Mouse (Mus musculus) heart, adult 9 months (tissue): ENCODE data around the gene Cad.

Experiments
- DNase-seq, 2 experiments: peaks; one replicate each; pipeline ENCODE4 v3.0.0; 2022; ENCODE audit warnings: low spot score in 2 of 2

Gene Cad

DNA sequence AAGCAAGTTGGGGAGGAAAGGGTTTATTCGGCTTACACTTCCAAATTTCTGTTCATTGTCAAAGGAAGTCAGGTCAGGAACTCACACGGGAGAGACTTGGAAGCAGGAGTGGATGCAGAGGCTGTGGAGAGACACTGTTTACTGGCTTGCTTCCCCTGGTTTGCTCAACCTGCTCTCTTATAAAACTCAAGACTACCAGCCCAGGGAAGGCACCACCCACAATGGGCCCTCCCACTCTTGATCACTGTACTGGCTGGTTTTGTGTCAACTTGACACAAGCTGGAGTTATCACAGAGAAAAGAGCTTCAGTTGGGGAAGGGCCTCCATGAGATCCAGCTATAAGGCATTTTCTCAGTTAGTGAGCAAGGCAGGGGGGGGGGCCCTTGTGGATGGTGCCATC, 16.5 kb downstream of the Cad start:
- no peak for DNase-seq

- no peak for DNase-seq
Observed at GRCm38 (mm10) chr5:31071821-31072220, 17.2 kb downstream of the Cad start.

DNA sequence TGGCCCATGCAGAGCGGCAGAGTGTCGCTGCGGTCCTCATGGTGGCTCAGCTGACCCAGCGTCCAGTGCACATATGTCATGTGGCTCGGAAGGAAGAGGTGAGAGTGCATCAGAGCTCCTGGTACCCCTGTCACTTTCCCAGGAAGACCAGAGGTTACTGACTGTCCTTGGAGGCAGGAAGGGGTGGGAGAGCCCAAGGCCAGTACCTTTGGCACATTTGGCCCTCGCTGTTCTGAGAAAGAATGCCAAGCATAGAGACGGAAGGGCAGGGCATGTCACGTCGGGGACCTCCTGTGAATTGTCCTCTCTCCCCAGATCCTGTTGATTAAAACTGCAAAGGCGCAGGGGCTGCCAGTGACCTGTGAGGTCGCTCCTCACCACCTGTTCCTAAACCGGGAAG, 18.6 kb downstream of the Cad start:
- DNase-seq, result no peak

- DNase-seq, result no peak
Observed at GRCm38 (mm10) chr5:31076346-31076745, 21.8 kb downstream of the Cad start.

DNA sequence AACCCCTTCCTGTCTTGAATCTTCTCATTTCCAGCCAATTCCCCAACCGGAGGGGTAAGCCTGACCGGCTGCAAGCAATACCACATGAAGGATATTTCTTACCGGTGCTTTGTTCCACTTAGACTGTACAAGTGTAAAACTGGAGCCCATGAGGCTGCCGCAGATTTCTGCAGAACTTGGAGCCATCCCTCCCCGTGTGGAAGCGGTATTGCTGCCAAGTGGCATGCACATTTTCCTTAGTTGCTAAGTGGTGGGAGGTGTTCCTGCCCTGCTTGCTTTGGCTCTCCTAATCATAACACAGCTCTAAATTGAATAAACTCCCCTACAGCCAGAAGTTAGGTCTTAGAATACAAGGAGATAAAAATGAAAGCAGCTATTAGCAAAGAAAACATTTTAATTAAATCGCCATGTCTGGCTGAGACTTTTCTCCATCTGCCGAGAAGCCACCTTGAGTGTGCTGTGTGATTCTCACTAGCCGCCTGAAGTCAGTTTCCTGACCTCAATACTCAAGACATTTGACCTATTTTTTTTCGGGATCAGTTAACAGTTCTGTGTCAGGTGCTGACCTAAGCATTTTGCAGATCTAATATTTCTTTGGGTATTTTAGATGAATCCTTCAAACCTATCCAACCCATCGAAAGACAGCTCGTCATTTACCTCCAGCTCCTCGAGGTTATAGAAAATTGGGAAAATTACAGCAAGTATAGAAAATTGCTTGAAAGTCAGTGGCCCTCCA, 25.6 kb downstream of the Cad start:
- no peak for DNase-seq

- no peak for DNase-seq
Observed at GRCm38 (mm10) chr5:31080795-31081164, 26.2 kb downstream of the Cad start.

DNA sequence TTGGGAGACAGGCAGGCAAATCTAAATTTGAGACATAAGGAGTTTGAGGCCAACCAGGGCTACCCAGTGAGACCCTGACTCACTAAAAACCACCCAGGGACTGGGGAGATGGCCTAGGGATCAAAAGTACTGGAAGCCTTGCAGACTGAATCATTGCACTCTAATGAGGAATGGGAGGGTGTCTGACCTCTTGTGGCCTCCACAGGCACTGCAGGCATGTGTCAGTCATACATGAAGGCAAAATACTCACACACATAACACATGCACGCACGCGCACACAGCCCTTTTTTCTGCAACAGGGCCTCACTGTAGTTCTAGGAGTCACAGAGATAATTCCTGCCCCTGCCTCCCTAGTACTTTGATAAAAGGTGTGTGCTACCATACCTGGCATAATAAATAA, 26.8 kb downstream of the Cad start:
- no peak for DNase-seq

DNA sequence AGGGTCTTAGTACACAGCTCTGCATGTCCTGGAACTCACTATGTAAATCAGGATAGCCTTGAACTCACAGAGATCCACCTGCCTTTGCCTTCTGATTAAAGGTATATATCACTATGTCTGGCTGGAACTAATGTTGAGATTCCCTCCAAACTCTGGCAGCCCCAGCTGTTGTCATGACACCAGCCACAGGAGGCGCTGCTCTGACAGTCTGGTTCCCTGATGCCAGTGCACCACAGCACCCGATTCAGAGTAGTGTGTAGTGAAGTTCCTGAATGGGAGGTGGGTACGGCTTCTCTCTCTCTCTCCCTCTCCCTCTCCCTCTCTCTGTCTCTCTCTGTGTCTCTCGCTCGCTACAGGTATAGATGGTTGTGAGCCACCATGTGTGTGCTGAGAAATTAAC, 27.8 kb downstream of the Cad start:
- peak in 1 of 2 experiments; percentile 41 for DNase-seq

GRCm38 (mm10) chr5:31082935-31083625, 28.5 kb downstream of the Cad start:
- peak; percentile 58 to 62 for DNase-seq

GRCm38 (mm10) chr5:31083949-31084348, 29.4 kb downstream of the Cad start:
- DNase-seq, result no peak

- no peak for DNase-seq
Observed at GRCm38 (mm10) chr5:31086606-31087005, 32.0 kb downstream of the Cad start.

GRCm38 (mm10) chr5:31087131-31087530, 32.6 kb downstream of the Cad start:
- DNase-seq, result no peak

DNA sequence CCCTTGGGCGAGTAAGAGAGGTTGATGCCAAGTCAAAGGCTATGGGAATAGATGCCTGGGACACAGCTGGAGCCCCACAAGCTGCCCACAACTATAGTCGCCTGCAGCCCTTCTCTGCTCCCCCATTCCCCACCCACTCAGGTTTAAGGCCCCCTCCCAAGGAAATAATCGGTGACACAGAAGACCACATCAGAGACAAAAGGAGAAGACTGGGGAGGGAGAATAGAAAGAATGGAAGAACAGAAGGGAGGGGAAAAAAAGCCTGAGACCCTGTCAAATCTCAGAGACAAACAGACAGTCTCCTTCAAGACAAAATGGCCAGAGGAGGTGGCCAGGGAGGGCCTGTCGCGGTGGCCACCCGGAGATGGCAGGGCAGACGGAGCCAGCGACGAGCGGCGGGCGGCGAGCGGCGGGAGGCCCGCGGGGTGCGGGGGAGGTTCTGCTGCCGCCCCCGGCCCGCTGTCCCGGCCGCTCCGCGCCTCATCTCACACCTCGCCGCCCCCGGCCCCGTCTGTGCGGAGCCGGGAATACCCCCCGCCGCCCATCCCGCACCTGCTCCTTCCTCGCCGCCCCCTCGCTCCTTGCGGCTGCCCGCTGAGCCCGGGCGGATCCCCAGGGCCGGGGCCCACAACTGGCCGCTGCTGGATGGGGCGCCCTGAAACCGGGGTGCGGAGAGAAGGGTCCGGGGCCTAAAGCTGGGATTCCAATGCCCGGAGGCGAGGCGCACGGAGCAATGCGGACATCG, 37.8 kb downstream of the Cad start:
- no peak for DNase-seq

DNA sequence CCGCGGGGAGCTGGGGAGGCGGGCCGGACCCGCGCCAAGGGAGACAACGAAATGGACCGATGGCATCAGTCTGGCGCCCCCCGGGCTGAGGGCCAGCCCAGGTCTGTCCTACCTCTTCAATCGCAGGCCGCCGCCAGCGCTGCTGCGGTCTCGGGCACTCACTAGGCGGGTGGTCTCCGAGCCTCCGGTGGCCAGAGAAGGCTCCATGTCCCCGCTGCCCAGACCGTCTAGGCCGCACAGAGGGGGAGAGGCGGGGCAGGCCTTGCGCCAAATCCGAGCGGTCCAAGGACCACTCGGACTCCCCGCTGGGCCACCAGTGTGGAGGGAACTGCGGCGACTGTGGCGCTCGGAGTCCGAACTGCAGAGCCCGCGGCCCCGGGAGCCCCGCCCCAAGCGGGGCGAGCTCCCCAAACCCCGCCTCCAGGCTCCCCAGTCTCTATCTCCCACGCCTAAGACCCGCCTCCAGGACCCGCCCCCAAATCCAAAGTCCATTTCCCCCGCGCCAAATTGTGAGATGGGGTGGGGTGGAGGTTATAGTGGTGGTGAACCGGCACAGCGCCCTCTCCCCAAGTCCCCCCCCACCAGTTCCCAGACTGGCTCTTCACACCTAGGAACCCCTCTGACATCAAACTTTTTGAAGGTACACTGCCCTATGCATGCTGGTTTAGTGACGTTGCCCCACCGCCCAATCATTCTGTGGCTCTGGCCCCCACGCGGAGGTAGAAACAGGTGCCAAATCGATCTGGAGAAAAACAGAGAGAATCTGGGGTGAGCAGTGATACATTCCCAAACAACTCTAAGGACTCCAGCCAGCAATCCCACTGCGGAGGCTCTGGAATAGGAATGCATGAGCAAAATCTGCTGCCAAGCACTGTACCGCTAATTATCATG, 38.8 kb downstream of the Cad start:
- DNase-seq, result no peak

- no peak for DNase-seq
Observed at GRCm38 (mm10) chr5:31094100-31094798, 39.7 kb downstream of the Cad start.

DNA sequence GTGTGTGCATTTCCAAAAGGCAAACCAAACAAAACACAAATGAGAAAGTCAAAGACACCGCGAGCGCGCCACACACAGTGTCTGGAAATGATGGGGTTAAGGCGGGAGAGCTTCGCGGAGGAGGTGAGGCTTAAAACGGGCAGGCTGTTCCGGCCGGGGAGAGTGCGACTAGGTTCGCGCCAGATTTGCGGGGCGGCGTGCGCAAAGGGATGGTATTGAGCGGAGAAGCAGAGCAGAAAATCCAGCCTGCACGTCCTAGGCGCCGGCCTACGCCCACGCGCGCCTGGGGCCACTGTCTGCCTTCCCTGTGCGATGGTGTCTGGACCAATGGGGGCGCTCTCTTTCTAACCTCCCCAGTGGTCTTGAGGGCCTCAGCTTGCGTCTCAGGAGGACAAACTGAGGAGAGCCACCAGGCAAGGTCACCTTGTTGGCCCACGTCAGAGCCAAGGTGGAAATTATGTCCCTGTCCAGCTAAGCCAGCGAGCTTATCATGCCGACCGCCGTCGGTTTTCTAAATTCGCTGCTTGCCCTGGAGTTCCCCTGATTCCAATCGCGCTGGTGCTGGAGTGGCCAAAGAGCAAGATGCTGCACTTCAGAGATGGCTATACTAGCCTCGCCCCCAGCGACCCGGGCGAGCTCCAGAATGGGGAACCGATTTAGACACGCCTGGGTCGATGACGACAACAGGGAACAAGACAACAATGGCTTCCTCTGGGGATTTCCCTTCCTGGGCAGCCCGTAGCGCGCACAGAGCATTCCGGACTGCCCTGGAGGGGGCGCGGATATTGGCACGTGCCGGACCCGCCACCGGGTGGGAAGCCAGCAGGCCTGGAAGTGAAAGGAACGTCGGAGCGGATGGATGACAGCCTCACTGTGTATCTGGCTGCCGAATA, 40.5 kb downstream of the Cad start:
- peak; percentile 72 to 75 for DNase-seq

DNA sequence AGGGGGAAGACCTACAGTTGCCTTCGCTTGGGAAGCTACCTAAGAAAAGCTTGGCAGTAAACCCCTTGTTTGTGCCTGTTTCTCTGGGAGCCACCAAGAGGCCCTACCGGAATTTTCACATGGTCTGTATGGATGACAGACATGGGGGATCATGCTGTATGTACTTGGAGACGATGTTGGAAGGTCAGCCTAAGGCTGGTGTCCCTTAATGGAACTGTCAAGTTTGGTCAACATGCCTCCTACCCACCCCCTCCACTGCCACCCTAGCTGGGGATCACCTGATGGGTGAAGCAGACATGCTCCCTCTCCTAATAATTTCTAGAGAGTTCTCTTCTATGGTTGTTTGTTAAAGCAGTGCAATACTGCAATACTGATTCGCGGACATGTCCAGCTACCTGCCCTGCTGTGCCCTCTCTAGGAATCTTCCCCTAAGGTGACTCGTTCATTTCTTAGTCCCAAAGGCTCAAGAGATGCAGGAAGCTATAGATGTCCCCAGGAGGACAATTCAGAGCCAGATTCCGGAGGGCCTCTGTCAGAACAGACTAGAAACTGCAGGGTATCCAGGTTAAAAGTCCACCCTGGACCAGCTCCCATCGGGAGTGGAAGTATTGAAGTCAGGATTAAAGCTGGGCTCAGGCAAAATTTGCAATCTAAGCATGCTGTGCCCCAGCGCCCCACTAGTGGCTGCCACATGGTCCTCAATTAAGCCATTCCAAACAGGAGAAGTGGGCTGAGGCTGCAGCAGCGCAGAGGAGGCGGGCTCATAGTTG, 41.3 kb downstream of the Cad start:
- DNase-seq, result no peak

DNA sequence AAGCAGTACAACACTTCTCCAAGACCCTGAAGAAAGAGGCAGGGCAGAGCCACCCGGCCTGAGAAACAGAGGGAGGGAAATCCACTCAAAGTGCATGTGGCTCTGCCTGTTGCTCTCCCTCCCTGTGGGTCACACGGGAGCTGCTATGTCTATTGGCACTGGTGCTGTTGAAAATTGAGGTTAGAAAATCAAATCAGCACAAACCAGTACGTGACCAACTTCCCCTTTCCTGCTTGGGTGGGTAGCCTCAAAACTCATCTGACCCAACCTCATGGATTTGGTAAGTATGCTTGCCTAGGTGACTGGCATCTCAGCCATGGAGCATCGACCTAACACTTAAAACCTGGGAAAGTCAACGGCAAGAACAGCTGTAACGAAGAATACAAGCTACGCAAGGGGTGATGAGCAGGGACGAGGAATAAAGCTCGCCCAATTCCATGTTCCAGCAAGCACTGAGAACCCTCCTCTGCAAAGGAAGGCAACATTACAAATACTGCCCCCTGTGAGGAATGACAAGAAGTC, 51.3 kb downstream of the Cad start, which contains the start of gene Dnajc5g:
TSS of gene Dnajc5g (plus strand) at position 472 of the 522 bp plus-strand sequence.
- DNase-seq, result no peak

- DNase-seq, result no peak
Observed at GRCm38 (mm10) chr5:31108000-31108490, 53.5 kb downstream of the Cad start, which contains the start of gene Slc30a3. TSS of gene Slc30a3 (minus strand) at chr5:31108237.
